Mouse (Mus musculus): ENCODE data around the gene Inka1. TPM values are rescaled to one million over a fixed set of nuclear protein-coding genes. Genes with fewer than 3 reads are reported as not detected.

Gene Inka1
- polyA plus RNA-seq, 1 experiment from 2014 or later: 81.8 TPM

GRCm38 (mm10) chr9:107975399-107976386 is 10.0 kb downstream of the Inka1 start, which contains the start of gene Uba7:
Gene Uba7, plus strand, starts transcription at chr9:107975505.
- peak within 1 kb of the TSS; percentile 13; the same call in 1 of the 2 replicates for H3K4me3 ChIP-seq (ENCODE audit: low read depth, low read length)
- H3K36me3 ChIP-seq (ENCODE audit: insufficient read depth): peaks cover 11% of the 10 kb centered on the region
- H3K4me1 ChIP-seq (ENCODE audit: insufficient read depth): peaks cover 3% of the 10 kb centered on the region
- DNase-seq: peak; percentile 40
- H3K9ac ChIP-seq: peak within 1 kb of the TSS; percentile 20; the same call in 1 of the 2 replicates
- 59% methylated on average over 12 of the region's 12 CpGs for WGBS
- ATAC-seq (ENCODE audit: insufficient read depth): no peak
- H3K9me3 ChIP-seq (ENCODE audit: low read depth, low read length): no peaks in the 10 kb centered on the region
- peak within 1 kb of the TSS; percentile 75 for H3K27ac ChIP-seq (ENCODE audit: low read depth)
- peak within 1 kb of the TSS; percentile 34 for H3K4me2 ChIP-seq
- H3K27me3 ChIP-seq (ENCODE audit: insufficient read depth, low read length): no peaks in the 10 kb centered on the region
- no peak for TF ChIP-seq CTCF (IDR thresholded peaks at IDR 0.05; ENCODE audit: low read depth)

GRCm38 (mm10) chr9:107974491-107975171 is 11.0 kb downstream of the Inka1 start:
- Histone ChIP-seq H3K4me3 (ENCODE audit: low read depth, low read length) (no peak overlapping the region), H3K36me3 (ENCODE audit: insufficient read depth) (peaks cover 21% of the 10 kb centered on the region), H3K4me1 (ENCODE audit: insufficient read depth) (no peaks in the 10 kb centered on the region; the same call in 1 of the 2 replicates), H3K27me3 (ENCODE audit: insufficient read depth, low read length) (no peaks in the 10 kb centered on the region), H3K9me3 (ENCODE audit: low read depth, low read length) (no peaks in the 10 kb centered on the region), H3K4me2 (peak overlapping the region; percentile 4; the same call in 1 of the 2 replicates), H3K27ac (ENCODE audit: low read depth) (peak overlapping the region; percentile 38), H3K9ac (no peak overlapping the region)
- 67% methylated on average over 10 of the region's 10 CpGs for WGBS
- no peak for ATAC-seq (ENCODE audit: insufficient read depth)
- TF ChIP-seq CTCF (IDR thresholded peaks at IDR 0.05; ENCODE audit: low read depth): no peak
- no peak for DNase-seq

GRCm38 (mm10) chr9:107971690-107972541 is 13.8 kb downstream of the Inka1 start:
- ATAC-seq (ENCODE audit: insufficient read depth): 0 out of 2 replicates have a peak, but pooled peaks have one; percentile 24
- no peak overlapping the region for H3K4me3 ChIP-seq (ENCODE audit: low read depth, low read length)
- no peaks in the 10 kb centered on the region; the same call in 1 of the 2 replicates for H3K4me1 ChIP-seq (ENCODE audit: insufficient read depth)
- no peak overlapping the region for H3K4me2 ChIP-seq
- H3K36me3 ChIP-seq (ENCODE audit: insufficient read depth): peaks cover 39% of the 10 kb centered on the region
- H3K27ac ChIP-seq (ENCODE audit: low read depth): no peak overlapping the region
- H3K27me3 ChIP-seq (ENCODE audit: insufficient read depth, low read length): no peaks in the 10 kb centered on the region
- 62% methylated on average over 8 of the region's 8 CpGs for WGBS
- no peak overlapping the region for H3K9ac ChIP-seq
- TF ChIP-seq CTCF (IDR thresholded peaks at IDR 0.05; ENCODE audit: low read depth): no peak
- peak; percentile 52 for DNase-seq
- H3K9me3 ChIP-seq (ENCODE audit: low read depth, low read length): no peaks in the 10 kb centered on the region

- Histone ChIP-seq H3K9me3 (ENCODE audit: low read depth, low read length) (no peaks in the 10 kb centered on the region), H3K9ac (no peak overlapping the region)
These were observed 15.4 kb downstream of the Inka1 start for GRCm38 (mm10) chr9:107970311-107970710.

GRCm38 (mm10) chr9:107968531-107968930 is 17.1 kb downstream of the Inka1 start:
- Histone ChIP-seq H3K4me2 (no peak overlapping the region), H3K4me1 (ENCODE audit: insufficient read depth) (no peaks in the 10 kb centered on the region), H3K36me3 (ENCODE audit: insufficient read depth) (peaks cover 64% of the 10 kb centered on the region), H3K9me3 (ENCODE audit: low read depth, low read length) (no peaks in the 10 kb centered on the region), H3K27ac (ENCODE audit: low read depth) (no peak overlapping the region), H3K27me3 (ENCODE audit: insufficient read depth, low read length) (no peaks in the 10 kb centered on the region), H3K9ac (no peak overlapping the region), H3K4me3 (ENCODE audit: low read depth, low read length) (no peak overlapping the region)
- no peak for TF ChIP-seq CTCF (IDR thresholded peaks at IDR 0.05; ENCODE audit: low read depth)
- DNase-seq (no peak), ATAC-seq (ENCODE audit: insufficient read depth) (no peak)
- 91% methylated on average over 7 of the region's 7 CpGs for WGBS

More at GRCm38 (mm10) chr9:107970311-107970710, 15.4 kb downstream of the Inka1 start:
- no peak for TF ChIP-seq CTCF (IDR thresholded peaks at IDR 0.05; ENCODE audit: low read depth)
- Histone ChIP-seq H3K4me2 (no peak overlapping the region), H3K4me3 (ENCODE audit: low read depth, low read length) (no peak overlapping the region), H3K36me3 (ENCODE audit: insufficient read depth) (peaks cover 53% of the 10 kb centered on the region), H3K4me1 (ENCODE audit: insufficient read depth) (no peaks in the 10 kb centered on the region; the same call in 1 of the 2 replicates), H3K27ac (ENCODE audit: low read depth) (no peak overlapping the region), H3K27me3 (ENCODE audit: insufficient read depth, low read length) (no peaks in the 10 kb centered on the region)
- no peak for ATAC-seq (ENCODE audit: insufficient read depth)
- WGBS: 63% methylated on average over 5 of the region's 5 CpGs
- peak; percentile 44 for DNase-seq

GRCm38 (mm10) chr9:107967437-107967836 is 18.2 kb downstream of the Inka1 start:
- WGBS: 80% methylated on average over 6 of the region's 6 CpGs
- TF ChIP-seq CTCF (IDR thresholded peaks at IDR 0.05; ENCODE audit: low read depth): no peak

More at GRCm38 (mm10) chr9:107967437-107967836, 18.2 kb downstream of the Inka1 start:
- H3K4me3 ChIP-seq (ENCODE audit: low read depth, low read length): no peak overlapping the region
- no peak overlapping the region for H3K4me2 ChIP-seq
- H3K9ac ChIP-seq: no peak overlapping the region
- no peak for ATAC-seq (ENCODE audit: insufficient read depth)
- no peaks in the 10 kb centered on the region for H3K4me1 ChIP-seq (ENCODE audit: insufficient read depth)
- no peaks in the 10 kb centered on the region for H3K9me3 ChIP-seq (ENCODE audit: low read depth, low read length)
- DNase-seq: no peak
- H3K27ac ChIP-seq (ENCODE audit: low read depth): no peak overlapping the region
- peaks cover 75% of the 10 kb centered on the region for H3K36me3 ChIP-seq (ENCODE audit: insufficient read depth)
- no peaks in the 10 kb centered on the region for H3K27me3 ChIP-seq (ENCODE audit: insufficient read depth, low read length)

Data from lung, embryonic 14.5 days (tissue).